Mouse (Mus musculus) liver, adult 2 months (tissue): ENCODE results near the gene Atad3a. TPM values are rescaled to one million over a fixed set of nuclear protein-coding genes. Genes with fewer than 3 reads are reported as not detected.

ENCODE experiments used
- DNase-seq: peaks from one replicate; pipeline ENCODE4 v3.0.0-alpha.2; 2011; ENCODE audit warnings: low read depth, low spot score; ENCODE audit errors: extremely low read depth
- H3K27ac ChIP-seq: fragments of 200-500 bp; replicated peaks from 2 replicates; pipeline ENCODE4 v1.5.1; 2012; ENCODE audit warnings: low read depth, mild to moderate bottlenecking, control low read depth, inconsistent platforms, low read length; ENCODE audit not compliant: insufficient read depth
- H3K27me3 ChIP-seq: fragments of 200-500 bp; 2 replicates; pipeline ENCODE4 v1.6.1; 2012; ENCODE audit warnings: mild to moderate bottlenecking, moderate library complexity, low read length, inconsistent platforms; ENCODE audit not compliant: control insufficient read depth, insufficient read depth
- H3K36me3 ChIP-seq: fragments of 200-500 bp; 2 replicates; pipeline ENCODE4 v1.6.1; 2012; ENCODE audit warnings: low read length, inconsistent platforms; ENCODE audit not compliant: control insufficient read depth, insufficient read depth
- H3K4me1 ChIP-seq: fragments of 200-500 bp; 2 replicates; pipeline ENCODE4 v1.6.1; 2011; ENCODE audit warnings: low read length; ENCODE audit not compliant: control insufficient read depth, insufficient read depth
- H3K4me3 ChIP-seq: fragments of 200-500 bp; 2 replicates; pipeline ENCODE4 v1.5.1; 2011; ENCODE audit warnings: low read depth, mild to moderate bottlenecking, control low read depth, low read length, moderate library complexity; ENCODE audit not compliant: insufficient read depth
- H3K79me2 ChIP-seq: fragments of 200-500 bp; 2 replicates; pipeline ENCODE4 v1.6.1; 2012; ENCODE audit warnings: inconsistent platforms, mild to moderate bottlenecking, low read length, moderate library complexity; ENCODE audit not compliant: control insufficient read depth, insufficient read depth
- H3K9ac ChIP-seq: fragments of 200-500 bp; 2 replicates; pipeline ENCODE4 v1.6.1; 2012; ENCODE audit warnings: low read depth, mild to moderate bottlenecking, control low read depth, inconsistent platforms, low read length
- CTCF ChIP-seq: fragments of 200-500 bp; IDR thresholded peaks from 2 replicates; pipeline ENCODE4 v1.5.1; 2011; ENCODE audit warnings: low read depth, low read length, control low read depth
- POLR2A ChIP-seq: fragments of 200-500 bp; IDR thresholded peaks from 2 replicates; pipeline ENCODE4 v1.6.1; 2011; ENCODE audit warnings: low read length, control low read depth; ENCODE audit not compliant: insufficient read depth; ENCODE audit errors: extremely low read depth
- WGBS: fragments of 180-500 bp; shearing (Covaris S2); methylation state at CpG from one replicate; pipeline ENCODE4 v1.1.7; 2018; 5-methylcytosine and 5-hydroxymethylcytosine counted together
- polyA plus RNA-seq: library from polyadenylated mRNA; depleted of rRNA; stranded (reverse); fragments of >200 nt; gene quantifications from 2 replicates; pipeline ENCODE4 v1.2.3, GENCODE M21; 2012
- total RNA-seq: library from RNA; depleted of rRNA; stranded (reverse); fragments of >200 nt; gene quantifications from 2 replicates; pipeline ENCODE4 v1.2.3, GENCODE M21; 2014

The Atad3a gene
- total and polyA plus RNA-seq, 2 experiments = 54.5 to 129 TPM

DNA sequence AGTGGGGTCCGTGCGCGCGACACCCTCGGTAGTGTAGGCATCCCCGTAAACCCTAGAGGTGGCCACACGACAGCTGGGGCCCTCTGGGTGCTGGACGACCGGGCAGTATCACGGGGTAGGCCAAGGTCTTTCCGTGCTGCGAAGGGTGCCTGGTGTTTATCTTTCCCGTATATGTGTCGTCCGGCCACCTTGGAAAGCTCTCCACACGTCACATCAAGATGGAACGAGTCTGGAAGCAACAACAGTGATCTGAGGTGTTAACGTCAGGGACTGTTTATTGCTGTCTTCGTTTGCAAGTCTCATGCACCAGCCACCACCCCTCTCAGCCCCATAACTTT lies 55.3 kb downstream of the Atad3a start:
- H3K27ac ChIP-seq = peak overlapping the region; percentile 92
- peak overlapping the region; percentile 79 for H3K4me3 ChIP-seq
- peak overlapping the region; percentile 97 for H3K9ac ChIP-seq
- peaks cover 22% of the 10 kb centered on the region for H3K79me2 ChIP-seq
- H3K27me3 ChIP-seq = no peaks in the 10 kb centered on the region
- peak; percentile 35 for DNase-seq
- H3K4me1 ChIP-seq = peaks cover 2% of the 10 kb centered on the region
- TF ChIP-seq POLR2A = no peak
- no peak for TF ChIP-seq CTCF
- under 1% methylated on average over 19 of the region's 19 CpGs for WGBS
- no peaks in the 10 kb centered on the region for H3K36me3 ChIP-seq

DNA sequence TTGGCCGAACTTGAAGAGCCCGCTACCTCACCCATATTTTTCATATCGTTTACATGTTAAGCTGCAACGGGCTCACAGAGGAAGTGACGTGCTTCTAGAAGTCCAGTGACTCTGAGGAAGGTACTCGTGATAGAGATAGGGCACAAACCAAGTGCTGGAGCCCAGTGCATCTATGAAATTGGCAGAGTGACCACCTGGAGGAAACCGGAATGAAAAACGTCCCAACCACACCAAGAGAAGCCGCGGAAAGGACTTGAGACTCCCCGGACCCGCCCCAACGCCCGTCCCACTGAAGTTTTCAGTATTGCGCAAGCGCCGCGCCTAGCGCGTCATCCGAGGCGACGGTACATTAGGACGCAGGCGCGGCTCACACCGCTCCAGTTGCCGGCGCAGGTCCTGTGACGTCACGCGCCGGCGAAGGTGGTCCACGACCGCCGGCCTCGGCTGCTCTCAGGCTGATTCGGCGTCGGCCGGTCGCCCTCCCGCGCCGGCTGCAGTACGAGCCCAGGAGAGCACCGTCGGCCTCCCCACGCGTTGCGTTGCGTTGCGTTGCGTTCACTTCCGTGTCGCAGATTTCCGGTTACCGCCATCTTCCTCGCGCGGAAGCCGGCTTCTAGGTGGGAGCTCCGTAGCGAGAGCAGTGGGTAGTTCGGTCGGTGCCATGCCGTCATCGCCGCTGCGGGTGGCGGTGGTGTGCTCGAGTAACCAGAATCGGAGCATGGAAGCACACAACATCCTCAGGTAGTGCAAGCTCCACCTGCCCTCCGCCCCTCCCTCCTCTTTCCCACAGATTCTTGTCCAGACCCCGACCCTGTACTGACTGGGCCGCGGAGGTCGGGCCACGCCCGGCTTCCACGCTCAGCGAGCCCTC lies 55.9 kb downstream of the Atad3a start, which contains the start of gene Ssu72:
Ssu72 (plus strand) TSS at position 80 of the 871 bp plus-strand sequence.
- Histone ChIP-seq H3K27ac (peak within 1 kb of the TSS; percentile 92), H3K27me3 (no peaks in the 10 kb centered on the region), H3K9ac (peak within 1 kb of the TSS; percentile 97), H3K4me1 (peaks cover 2% of the 10 kb centered on the region), H3K36me3 (no peaks in the 10 kb centered on the region), H3K4me3 (peak within 1 kb of the TSS; percentile 79), H3K79me2 (peaks cover 19% of the 10 kb centered on the region)
- no peak for TF ChIP-seq POLR2A
- DNase-seq = peak; percentile 81
- under 1% methylated on average over 83 of the region's 83 CpGs for WGBS

DNA sequence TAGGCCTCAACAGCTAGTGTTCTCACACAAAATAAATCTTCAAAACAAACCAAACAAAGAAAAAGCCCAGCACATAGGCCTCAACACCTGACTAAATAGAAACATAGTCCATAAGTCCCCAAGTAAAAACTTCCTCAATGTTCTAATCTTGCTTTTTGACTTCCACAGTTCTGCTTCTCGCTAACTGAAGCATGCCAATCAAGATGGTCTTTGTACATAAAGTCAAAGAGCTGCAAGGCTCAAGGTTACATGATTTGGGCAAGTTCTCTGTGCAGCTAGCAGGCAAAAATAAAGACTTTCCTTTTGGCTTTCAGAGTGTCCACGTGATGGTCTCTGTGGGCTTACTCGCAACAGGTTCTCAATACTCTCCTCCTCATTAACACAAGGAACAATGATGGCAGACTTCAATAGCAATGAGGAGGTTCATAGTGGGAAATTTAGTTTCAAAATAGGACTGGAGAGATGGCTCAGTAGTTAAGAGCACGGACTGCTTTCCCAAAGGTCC lies 57.4 kb downstream of the Atad3a start:
- Histone ChIP-seq H3K9ac (no peak overlapping the region), H3K79me2 (peaks cover 19% of the 10 kb centered on the region), H3K27ac (no peak overlapping the region), H3K4me3 (no peak overlapping the region), H3K4me1 (peaks cover 2% of the 10 kb centered on the region), H3K27me3 (no peaks in the 10 kb centered on the region), H3K36me3 (no peaks in the 10 kb centered on the region)
- no peak for TF ChIP-seq CTCF
- TF ChIP-seq POLR2A = no peak
- DNase-seq = no peak
- 98% methylated on average over 4 of the region's 4 CpGs for WGBS

DNA sequence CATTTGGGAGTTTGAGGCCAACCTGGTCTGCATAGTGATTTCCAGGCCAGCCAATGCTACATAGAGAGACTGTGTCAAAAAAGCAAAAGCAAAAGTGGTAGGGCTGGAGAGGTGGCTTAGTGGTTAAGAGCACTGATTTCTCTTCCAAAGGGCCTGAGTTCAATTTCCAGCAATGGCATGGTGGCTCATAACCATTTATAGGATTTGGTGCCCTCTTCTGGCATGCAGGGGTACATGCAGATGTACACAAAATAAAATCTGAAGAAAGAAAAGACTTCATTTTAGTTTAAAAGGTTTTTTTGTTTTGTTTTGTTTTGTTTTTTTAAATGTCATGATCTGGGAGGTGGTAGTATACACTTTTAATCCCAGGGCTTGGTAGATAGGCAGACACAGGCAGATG lies 60.5 kb downstream of the Atad3a start:
- peak; percentile 46 for DNase-seq
- TF ChIP-seq CTCF (0 out of 2 replicates have a peak, but pooled peaks have one; percentile 19), POLR2A (no peak)
- peaks cover 5% of the 10 kb centered on the region for H3K79me2 ChIP-seq
- H3K4me1 ChIP-seq = no peaks in the 10 kb centered on the region
- no peak overlapping the region for H3K27ac ChIP-seq
- no peaks in the 10 kb centered on the region for H3K36me3 ChIP-seq
- H3K4me3 ChIP-seq = no peak overlapping the region
- no peak overlapping the region for H3K9ac ChIP-seq
- no peaks in the 10 kb centered on the region for H3K27me3 ChIP-seq

DNA sequence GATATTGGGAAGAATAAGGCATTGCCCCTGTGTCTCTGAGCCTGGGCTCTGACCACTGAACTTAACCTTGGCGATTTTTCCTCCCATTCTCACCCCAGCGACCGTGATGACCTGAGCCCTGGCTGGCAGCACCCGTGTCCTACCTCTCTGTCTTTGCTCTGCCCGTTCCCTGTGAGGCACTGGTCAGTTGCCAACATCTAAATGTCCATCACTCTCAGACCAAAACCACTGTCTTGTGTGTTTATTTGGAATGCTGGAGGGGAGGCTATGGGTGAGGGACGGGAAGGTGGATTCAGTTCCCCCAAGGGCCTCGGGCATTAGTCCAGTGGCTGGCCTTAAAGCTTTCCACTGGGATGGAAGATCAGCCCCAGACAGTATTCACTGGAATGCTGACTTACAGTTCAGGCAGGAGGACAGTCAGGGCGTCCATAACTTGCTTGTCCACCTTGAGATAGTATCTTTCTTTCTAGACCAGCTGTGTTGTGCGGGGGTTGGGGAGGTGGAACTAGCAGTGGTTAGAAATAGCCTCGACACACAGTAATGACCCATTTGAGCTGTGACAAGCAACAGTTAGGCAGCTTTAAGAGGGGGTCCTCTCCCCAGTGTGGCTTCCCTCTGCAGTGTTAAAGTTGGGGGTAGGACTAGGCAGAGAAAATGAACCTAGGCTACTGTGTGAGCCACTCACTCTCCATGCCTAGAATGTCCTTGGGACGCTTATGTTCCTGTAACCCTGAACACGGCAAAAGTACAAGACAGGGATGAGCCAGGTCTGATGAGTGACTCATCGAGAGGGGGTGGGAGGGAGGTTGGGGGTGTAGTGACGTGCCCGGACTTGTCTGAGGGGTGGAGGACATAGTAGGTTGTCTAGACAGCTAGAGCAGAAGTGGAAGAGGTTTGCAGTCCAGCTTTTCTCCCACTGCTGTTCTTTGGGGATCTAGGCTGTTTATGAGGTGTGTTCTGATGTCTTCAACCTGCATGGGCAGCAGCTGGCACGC lies 64.3 kb downstream of the Atad3a start:
- no peak overlapping the region for H3K4me3 ChIP-seq
- no peak overlapping the region for H3K9ac ChIP-seq
- H3K36me3 ChIP-seq = no peaks in the 10 kb centered on the region
- H3K27me3 ChIP-seq = peaks cover 6% of the 10 kb centered on the region; the same call in 1 of the 2 replicates
- no peaks in the 10 kb centered on the region for H3K4me1 ChIP-seq
- no peaks in the 10 kb centered on the region for H3K79me2 ChIP-seq
- no peak for TF ChIP-seq CTCF
- no peak for TF ChIP-seq POLR2A
- no peak for DNase-seq
- H3K27ac ChIP-seq = no peak overlapping the region
- WGBS = 68% methylated on average over 16 of the region's 16 CpGs
